Mouse (Mus musculus) neural tube, embryonic 14.5 days (tissue): ENCODE measurements around the gene U2af1l4. TPM values are rescaled to one million over a fixed set of nuclear protein-coding genes. Genes with fewer than 3 reads are reported as not detected.

Experiments used
- ATAC-seq: fragments of 200-750 bp; cut with Nextera tagmentation; 2 replicates; pipeline ENCODE4 v1.8.0; 2017; ENCODE audit warnings: low read depth, mild to moderate bottlenecking, moderate TSS enrichment, moderate library complexity
- H3K27ac ChIP-seq: fragments of 300-500 bp; sonication (generic); 2 replicates; pipeline ENCODE4 v1.5.1; 2014; ENCODE audit warnings: low read depth, mild to moderate bottlenecking, control low read depth, low read length, moderate library complexity, mixed read lengths
- H3K27me3 ChIP-seq: fragments of 300-500 bp; sonication (generic); 2 replicates; pipeline ENCODE4 v1.6.1; 2014; ENCODE audit warnings: low read length; ENCODE audit not compliant: control insufficient read depth, insufficient read depth
- H3K36me3 ChIP-seq: fragments of 300-500 bp; sonication (generic); 2 replicates; pipeline ENCODE4 v1.6.1; 2014; ENCODE audit warnings: low read length, mixed read lengths; ENCODE audit not compliant: control insufficient read depth, insufficient read depth
- H3K4me1 ChIP-seq: fragments of 300-500 bp; sonication (generic); 2 replicates; pipeline ENCODE4 v1.6.1; 2014; ENCODE audit warnings: low read length; ENCODE audit not compliant: control insufficient read depth, insufficient read depth
- H3K4me2 ChIP-seq: fragments of 300-500 bp; sonication (generic); 2 replicates; pipeline ENCODE4 v1.6.1; 2014; ENCODE audit warnings: mild to moderate bottlenecking, low read depth, low read length, control low read depth
- H3K4me3 ChIP-seq: fragments of 300-500 bp; sonication (generic); 2 replicates; pipeline ENCODE4 v1.5.1; 2014; ENCODE audit warnings: low read depth, low read length, control low read depth, mixed read lengths
- H3K9ac ChIP-seq: fragments of 300-500 bp; sonication (generic); replicated peaks from 2 replicates; pipeline ENCODE4 v1.6.1; 2014; ENCODE audit warnings: low read depth, mild to moderate bottlenecking, control low read depth, low read length, mixed read lengths
- H3K9me3 ChIP-seq: fragments of 300-500 bp; sonication (generic); 2 replicates; pipeline ENCODE4 v1.6.1; 2016; ENCODE audit warnings: low read length; ENCODE audit not compliant: control insufficient read depth
- WGBS: fragments of 180-500 bp; shearing (Covaris S2); extraction: QIAGEN DNeasy Blood & Tissue Kit; methylation state at CpG from one replicate; pipeline ENCODE4 v1.1.7; 2014; 5-methylcytosine and 5-hydroxymethylcytosine counted together
- polyA plus RNA-seq: library from polyadenylated mRNA; unstranded; fragments of >200 nt; fragmentation: Nextera tagmentation; extraction: Ambion mirVana; gene quantifications from 2 replicates; pipeline ENCODE4 v1.2.1, GENCODE M21; 2014

The U2af1l4 gene
- polyA plus RNA-seq = 99.4 and 99.6 TPM in 2 replicates

DNA sequence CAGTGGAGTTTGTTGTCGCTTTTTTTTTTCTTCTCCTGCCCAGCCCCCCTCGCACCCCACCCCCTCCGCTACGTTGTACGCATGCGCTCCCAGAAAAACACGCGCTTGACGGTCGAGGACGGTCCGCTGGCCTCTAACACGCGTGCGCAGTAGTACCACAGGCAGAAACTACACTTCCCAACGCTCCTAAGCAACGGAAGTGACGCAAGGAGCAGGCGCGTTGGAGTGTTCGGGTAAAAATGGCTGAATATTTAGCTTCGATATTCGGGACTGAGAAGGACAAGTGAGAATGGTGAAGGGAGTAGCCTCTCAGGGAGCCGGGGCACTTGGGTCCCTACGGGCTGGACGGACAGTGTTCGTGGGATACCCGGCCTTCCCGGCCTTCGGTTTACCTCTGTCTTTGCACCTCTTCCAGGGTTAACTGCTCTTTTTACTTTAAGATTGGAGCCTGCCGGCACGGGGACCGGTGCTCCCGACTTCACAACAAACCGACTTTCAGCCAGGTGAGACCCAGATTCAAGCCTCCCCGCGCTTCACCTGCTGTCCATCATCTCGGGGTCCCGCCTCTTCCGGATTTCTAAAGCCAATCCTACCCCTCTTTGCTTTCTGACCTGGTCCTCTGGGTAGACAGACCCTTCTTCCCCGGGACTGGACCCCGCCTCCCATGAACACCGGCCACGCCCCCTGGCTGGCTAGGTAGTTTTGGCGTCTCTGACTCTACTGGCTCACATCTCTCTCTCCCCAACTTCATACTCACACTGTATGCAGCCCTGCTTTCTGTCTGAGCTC is at the start of gene U2af1l4, which contains the start of the genes Gm49396 and Psenen:
Gene U2af1l4 (plus strand): TSS at position 185 of the 789 bp plus-strand sequence.
Gene Gm49396 (plus strand): TSS at position 228 of the 789 bp plus-strand sequence.
Gene Psenen (minus strand): TSS at position 511 of the 789 bp plus-strand sequence.
- H3K36me3 ChIP-seq = peaks cover 20% of the 10 kb centered on the region
- peak; percentile 86 for ATAC-seq
- H3K4me1 ChIP-seq = peaks cover 12% of the 10 kb centered on the region
- no peaks in the 10 kb centered on the region for H3K27me3 ChIP-seq
- peak within 1 kb of the TSS; percentile 70 for H3K9ac ChIP-seq
- peak within 1 kb of the TSS; percentile 78 for H3K4me3 ChIP-seq
- WGBS = under 1% methylated on average over 45 of the region's 45 CpGs
- peak within 1 kb of the TSS; percentile 69 for H3K4me2 ChIP-seq
- H3K27ac ChIP-seq = peak within 1 kb of the TSS; percentile 90
- H3K9me3 ChIP-seq = no peaks in the 10 kb centered on the region

DNA sequence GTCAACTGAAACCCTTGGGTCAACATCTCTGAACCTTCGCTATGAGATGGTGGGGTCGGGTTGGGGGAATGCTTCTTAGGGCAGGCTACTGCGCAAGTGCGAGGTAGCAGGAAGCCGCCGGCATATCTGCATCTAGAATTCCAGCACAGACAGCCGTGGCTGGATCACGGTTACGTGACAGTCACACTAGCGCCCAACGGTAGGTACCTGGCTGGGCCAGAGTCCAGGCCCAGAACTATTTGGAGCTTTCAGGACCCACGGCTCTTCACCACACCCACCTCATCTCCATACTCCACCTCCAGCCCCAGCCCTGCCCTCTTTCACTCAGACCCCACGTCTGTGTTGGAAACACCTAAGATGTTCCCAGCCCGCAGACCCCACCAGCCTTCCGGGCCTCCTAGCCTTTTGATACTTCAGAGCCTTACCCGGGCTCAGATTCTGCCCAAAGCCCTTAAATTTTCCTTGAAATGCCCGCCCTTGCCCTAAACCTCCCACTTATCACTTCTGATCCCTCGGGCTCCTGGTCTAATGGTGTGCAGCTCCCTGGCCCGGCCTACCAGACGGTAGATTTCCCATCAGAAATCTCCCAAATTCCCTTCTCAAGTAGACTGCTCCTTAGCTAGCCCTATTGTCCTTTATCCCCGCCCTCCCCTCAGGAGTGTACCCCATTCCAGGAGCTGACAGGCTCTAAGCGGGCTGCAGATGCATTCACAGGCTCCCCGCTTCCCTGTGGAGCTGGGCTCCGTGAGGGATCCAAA is 47.9 kb upstream of the U2af1l4 start:
- WGBS = 64% methylated on average over 24 of the region's 24 CpGs
- Histone ChIP-seq H3K27me3 (no peaks in the 10 kb centered on the region), H3K4me2 (no peak overlapping the region), H3K9ac (no peak overlapping the region), H3K27ac (no peak overlapping the region), H3K4me3 (no peak overlapping the region), H3K4me1 (no peaks in the 10 kb centered on the region), H3K9me3 (no peaks in the 10 kb centered on the region), H3K36me3 (no peaks in the 10 kb centered on the region)
- no peak for ATAC-seq

DNA sequence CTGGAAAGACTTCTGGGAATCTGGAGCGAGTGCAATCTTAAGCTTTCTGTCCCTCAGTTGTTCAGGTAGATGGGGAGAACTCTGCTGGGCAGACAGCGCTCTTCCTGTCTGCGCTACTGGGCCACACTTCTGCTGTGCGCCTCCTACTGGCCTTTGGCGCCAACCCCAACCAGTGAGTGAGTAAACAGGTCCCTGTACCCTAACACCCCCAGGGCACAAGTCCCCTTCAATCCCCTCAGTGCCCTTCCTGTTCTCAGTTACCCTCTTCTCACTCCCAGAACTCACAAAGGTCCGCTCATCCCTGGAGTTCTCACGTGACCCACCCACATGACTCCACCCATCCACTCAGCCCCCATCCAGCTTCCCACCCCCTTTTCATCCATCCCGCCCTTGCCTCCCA is 44.8 kb upstream of the U2af1l4 start:
- Histone ChIP-seq H3K9ac (no peak overlapping the region), H3K9me3 (no peaks in the 10 kb centered on the region), H3K36me3 (peaks cover 9% of the 10 kb centered on the region), H3K27me3 (no peaks in the 10 kb centered on the region), H3K27ac (no peak overlapping the region), H3K4me2 (no peak overlapping the region), H3K4me3 (no peak overlapping the region), H3K4me1 (no peaks in the 10 kb centered on the region)
- no peak for ATAC-seq
- WGBS = 42% methylated on average over 8 of the region's 8 CpGs

DNA sequence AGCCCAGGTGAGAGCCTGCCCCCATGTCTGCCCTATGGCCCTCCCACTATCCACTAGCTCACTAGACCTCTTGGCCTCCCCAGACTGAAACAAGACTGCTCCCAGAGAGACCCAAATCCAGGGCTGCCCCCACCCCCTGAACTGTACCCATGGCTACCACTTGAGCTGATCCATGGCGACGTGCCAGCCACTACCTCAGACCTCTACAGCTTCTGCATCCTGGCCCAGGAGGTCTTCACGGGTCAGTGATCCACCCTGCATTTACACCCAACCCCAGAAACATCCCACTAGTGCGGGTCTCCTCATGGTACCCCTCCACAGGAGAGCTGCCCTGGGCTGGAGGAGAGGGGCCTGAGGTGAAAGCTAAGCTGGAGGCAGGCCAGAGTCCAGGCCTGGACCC is 42.7 kb upstream of the U2af1l4 start:
- no peaks in the 10 kb centered on the region for H3K9me3 ChIP-seq
- ATAC-seq = 0 out of 2 replicates have a peak, but pooled peaks have one; percentile 15
- no peak overlapping the region for H3K27ac ChIP-seq
- no peak overlapping the region for H3K4me2 ChIP-seq
- H3K36me3 ChIP-seq = peaks cover 28% of the 10 kb centered on the region
- WGBS = 76% methylated on average over 4 of the region's 4 CpGs
- H3K9ac ChIP-seq = no peak overlapping the region
- no peak overlapping the region for H3K4me3 ChIP-seq
- H3K27me3 ChIP-seq = no peaks in the 10 kb centered on the region
- no peaks in the 10 kb centered on the region for H3K4me1 ChIP-seq

DNA sequence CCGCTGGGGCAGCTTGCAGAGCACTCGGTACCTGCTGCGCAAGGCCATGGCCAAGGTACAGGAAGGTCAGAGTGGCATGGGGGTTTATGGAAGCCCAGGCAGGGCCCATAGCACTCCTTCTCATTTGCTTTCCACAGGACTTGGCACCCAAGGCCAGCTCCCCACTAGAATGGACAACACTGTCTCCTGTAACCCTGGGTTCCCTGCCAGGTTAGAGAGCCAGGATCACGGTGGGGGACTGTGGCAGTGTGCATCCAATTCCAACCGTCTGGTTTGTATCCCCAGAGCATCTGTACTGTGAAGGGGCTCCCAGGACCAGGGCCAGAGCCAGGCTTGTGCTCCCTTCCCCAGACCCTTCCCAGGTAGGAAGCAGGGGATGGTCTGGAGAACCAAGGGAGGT is 42.2 kb upstream of the U2af1l4 start:
- 80% methylated on average over 5 of the region's 5 CpGs for WGBS
- no peaks in the 10 kb centered on the region for H3K4me1 ChIP-seq
- ATAC-seq = peak; percentile 10; the same call in 1 of the 2 replicates
- H3K9me3 ChIP-seq = no peaks in the 10 kb centered on the region
- no peak overlapping the region for H3K27ac ChIP-seq
- no peak overlapping the region for H3K4me3 ChIP-seq
- peaks cover 32% of the 10 kb centered on the region for H3K36me3 ChIP-seq
- no peaks in the 10 kb centered on the region for H3K27me3 ChIP-seq
- no peak overlapping the region for H3K9ac ChIP-seq
- H3K4me2 ChIP-seq = no peak overlapping the region

DNA sequence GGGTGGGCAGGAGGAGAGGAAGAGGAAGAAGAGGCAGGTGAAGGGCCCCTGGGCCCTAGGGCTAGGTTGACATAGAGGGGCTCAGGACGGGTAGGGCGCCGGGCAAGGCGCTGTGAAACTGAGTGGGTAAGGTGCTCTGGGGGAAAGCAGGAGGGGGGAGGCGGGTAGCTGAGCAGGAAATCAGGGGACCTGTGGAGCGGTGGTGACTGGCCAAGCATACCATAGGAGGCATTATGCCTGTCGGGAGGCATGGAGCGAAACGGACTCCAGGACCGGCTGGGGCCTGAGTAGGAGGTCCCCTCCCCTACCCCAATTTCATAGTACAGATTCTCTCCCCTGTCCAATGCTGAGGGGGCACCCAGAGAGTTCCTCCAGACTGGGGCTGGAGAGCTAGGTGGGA is 40.2 kb upstream of the U2af1l4 start:
- H3K27ac ChIP-seq = no peak overlapping the region
- no peak overlapping the region for H3K4me2 ChIP-seq
- no peak overlapping the region for H3K9ac ChIP-seq
- H3K4me1 ChIP-seq = no peaks in the 10 kb centered on the region
- no peaks in the 10 kb centered on the region for H3K27me3 ChIP-seq
- no peak overlapping the region for H3K4me3 ChIP-seq
- no peaks in the 10 kb centered on the region for H3K9me3 ChIP-seq
- WGBS = 84% methylated on average over 10 of the region's 10 CpGs
- H3K36me3 ChIP-seq = peaks cover 52% of the 10 kb centered on the region
- no peak for ATAC-seq

- H3K4me1 ChIP-seq = no peaks in the 10 kb centered on the region
- no peak overlapping the region for H3K9ac ChIP-seq
- ATAC-seq = no peak
- 77% methylated on average over 6 of the region's 6 CpGs for WGBS
- H3K36me3 ChIP-seq = peaks cover 68% of the 10 kb centered on the region
- no peaks in the 10 kb centered on the region for H3K27me3 ChIP-seq
- no peak overlapping the region for H3K27ac ChIP-seq
- H3K9me3 ChIP-seq = no peaks in the 10 kb centered on the region
- no peak overlapping the region for H3K4me3 ChIP-seq
- no peak overlapping the region for H3K4me2 ChIP-seq
Measured at GRCm38 (mm10) chr7:30524487-30524886, 38.6 kb upstream of the U2af1l4 start.

GRCm38 (mm10) chr7:30525954-30526353 is 37.1 kb upstream of the U2af1l4 start:
- no peak overlapping the region for H3K9ac ChIP-seq
- no peaks in the 10 kb centered on the region for H3K9me3 ChIP-seq
- 35% methylated on average over 10 of the region's 10 CpGs for WGBS
- peaks cover 83% of the 10 kb centered on the region for H3K36me3 ChIP-seq
- H3K27ac ChIP-seq = no peak overlapping the region
- H3K4me2 ChIP-seq = no peak overlapping the region
- no peak overlapping the region for H3K4me3 ChIP-seq
- H3K4me1 ChIP-seq = no peaks in the 10 kb centered on the region
- no peak for ATAC-seq
- no peaks in the 10 kb centered on the region for H3K27me3 ChIP-seq

DNA sequence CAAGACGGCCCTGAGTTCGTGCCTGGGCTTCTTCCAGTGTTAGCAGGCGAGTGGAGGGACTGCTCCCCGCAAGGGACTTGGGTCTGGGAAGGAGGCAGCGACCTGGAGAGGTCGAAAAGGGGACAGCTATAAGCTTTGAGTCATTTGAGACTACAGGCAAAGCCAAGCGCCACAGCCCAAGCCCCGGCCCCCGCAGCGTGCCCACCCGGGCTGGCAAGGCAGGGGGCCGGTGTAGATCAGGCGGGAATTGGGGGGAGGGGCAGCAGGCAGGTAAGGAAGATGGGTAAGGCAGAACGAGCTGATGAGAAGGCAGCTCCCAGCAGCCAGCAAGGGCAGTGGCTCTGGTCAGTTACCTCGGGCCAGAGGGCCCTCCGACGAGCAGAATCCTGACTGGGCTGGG is 36.7 kb upstream of the U2af1l4 start:
- no peak overlapping the region for H3K9ac ChIP-seq
- H3K4me1 ChIP-seq = peaks cover 3% of the 10 kb centered on the region; the same call in 1 of the 2 replicates
- H3K4me3 ChIP-seq = no peak overlapping the region
- no peak for ATAC-seq
- peaks cover 86% of the 10 kb centered on the region for H3K36me3 ChIP-seq
- no peak overlapping the region for H3K4me2 ChIP-seq
- 26% methylated on average over 17 of the region's 17 CpGs for WGBS
- H3K27ac ChIP-seq = no peak overlapping the region
- H3K27me3 ChIP-seq = no peaks in the 10 kb centered on the region
- H3K9me3 ChIP-seq = no peaks in the 10 kb centered on the region
